Mouse (Mus musculus) thymus, postnatal 4 days (tissue): ENCODE data around the gene Moap1.

ENCODE experiments used
- DNase-seq: peaks from one replicate; pipeline ENCODE4 v3.0.0; 2021

Gene Moap1

GRCm38 (mm10) chr12:102740285-102740684, 3.2 kb downstream of the Moap1 start:
- peak; percentile 30 for DNase-seq

DNA sequence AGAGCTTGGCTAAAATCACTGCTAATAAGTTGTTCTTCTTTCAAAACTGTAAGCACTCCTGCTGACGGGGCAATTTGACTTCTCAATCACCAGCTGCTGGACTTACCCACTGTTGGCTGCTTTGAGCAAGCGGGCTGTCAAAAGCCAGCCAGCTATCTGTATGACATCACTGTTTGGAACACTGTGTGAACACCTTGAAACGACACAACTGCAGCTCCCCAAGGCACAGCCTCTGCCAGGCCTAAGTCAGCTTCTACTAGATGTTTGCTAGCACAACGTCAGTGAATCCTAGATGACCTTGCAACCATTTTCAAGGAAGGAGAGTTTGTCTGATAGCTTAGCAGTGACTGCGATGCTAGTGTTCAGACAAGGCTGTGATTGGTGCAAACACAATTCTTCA, 4.4 kb downstream of the Moap1 start:
- DNase-seq = no peak

- peak; percentile 87 for DNase-seq
These were observed 10.1 kb downstream of the Moap1 start for GRCm38 (mm10) chr12:102733381-102733780.

GRCm38 (mm10) chr12:102730798-102731619, 12.5 kb downstream of the Moap1 start:
- DNase-seq = no peak

- peak; percentile 82 for DNase-seq
These were observed 13.3 kb downstream of the Moap1 start for GRCm38 (mm10) chr12:102729855-102730797.

DNA sequence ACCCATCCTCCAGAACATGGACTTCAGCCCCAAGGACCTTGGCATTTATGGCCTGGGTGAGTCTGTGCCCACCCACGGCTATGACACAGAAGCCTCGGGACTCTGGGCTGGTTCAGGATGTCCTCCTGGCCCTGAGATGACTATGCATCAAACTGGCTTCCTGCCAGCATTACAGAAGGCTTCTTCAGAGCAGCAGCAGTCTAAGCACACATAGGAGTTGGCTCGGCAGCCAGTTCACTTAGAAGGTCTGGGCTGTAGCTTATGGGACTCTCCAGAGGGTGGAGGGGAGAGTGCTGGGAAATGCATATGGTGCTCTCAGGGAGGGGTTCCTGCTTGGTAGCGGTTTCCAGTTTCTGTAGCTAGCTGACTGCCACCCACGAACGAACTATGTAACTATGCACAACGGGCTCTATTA, 17.7 kb downstream of the Moap1 start:
- no peak for DNase-seq

DNA sequence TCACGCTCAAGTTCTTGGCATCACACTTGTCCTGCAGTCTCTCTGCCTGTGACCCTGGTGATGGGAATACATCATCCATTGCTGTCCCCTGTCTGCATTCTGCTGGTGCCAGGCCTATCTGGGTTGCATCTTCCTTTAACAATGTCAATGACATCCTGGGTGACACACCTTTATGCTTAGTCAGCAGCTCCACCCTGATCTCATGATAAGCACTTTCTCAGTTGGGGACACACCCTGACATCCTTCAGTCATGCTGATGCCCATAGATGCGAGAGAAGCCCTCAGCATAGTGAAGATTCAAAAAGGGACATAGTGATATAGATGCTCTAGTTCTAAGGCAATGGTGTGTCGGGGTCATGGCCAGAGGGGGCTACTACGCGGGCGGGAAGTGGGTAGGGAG, 18.3 kb downstream of the Moap1 start:
- DNase-seq = no peak

- DNase-seq = no peak
These were observed 19.6 kb downstream of the Moap1 start for GRCm38 (mm10) chr12:102723861-102724260.

- no peak for DNase-seq
These were observed 20.5 kb downstream of the Moap1 start for GRCm38 (mm10) chr12:102722966-102723365.

DNA sequence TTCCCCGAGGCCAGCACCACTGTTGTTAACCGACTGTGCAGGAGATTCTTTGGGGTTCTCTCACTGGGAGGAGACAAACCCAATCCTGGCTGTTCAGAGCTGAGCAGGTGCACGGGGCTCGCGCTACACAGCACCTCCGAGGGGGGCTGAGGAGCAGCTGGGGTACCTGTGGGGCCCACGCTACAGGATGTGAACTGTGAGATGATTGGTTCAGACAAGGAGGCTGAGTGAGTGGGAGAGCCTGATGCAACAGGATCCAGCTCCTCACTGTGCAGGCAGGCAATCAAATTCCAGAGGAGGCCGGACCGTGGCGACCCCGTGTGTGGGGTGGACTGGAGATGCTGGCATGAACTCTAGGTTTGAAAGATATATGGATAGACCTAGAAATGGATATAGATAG, 21.0 kb downstream of the Moap1 start:
- peak; percentile 71 for DNase-seq

GRCm38 (mm10) chr12:102719552-102720315, 23.7 kb downstream of the Moap1 start:
- DNase-seq = peak; percentile 72

GRCm38 (mm10) chr12:102714654-102715395, 28.6 kb downstream of the Moap1 start:
- DNase-seq = no peak

GRCm38 (mm10) chr12:102714116-102714515, 29.3 kb downstream of the Moap1 start:
- DNase-seq = no peak

- no peak for DNase-seq
These were observed 30.2 kb downstream of the Moap1 start for GRCm38 (mm10) chr12:102713153-102713865.

- no peak for DNase-seq
These were observed 32.5 kb downstream of the Moap1 start for GRCm38 (mm10) chr12:102710851-102711375.

DNA sequence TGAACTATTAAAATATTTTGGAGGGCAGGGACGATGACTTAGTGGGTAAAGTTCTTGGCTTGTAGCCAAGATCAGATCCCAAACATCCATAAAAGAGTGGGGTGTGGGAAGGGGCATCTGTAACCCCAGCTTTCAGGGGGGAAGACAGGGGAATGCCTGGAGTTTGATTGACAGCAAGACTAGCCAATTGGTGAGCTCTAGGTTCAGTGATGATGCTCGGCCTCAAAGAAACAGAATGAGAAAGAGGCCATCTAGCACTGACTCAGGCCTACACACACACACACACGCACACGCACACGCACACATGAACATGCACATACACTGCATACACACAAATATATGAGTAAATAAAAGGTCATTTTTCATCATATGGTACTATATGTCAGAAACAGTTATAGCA, 33.6 kb downstream of the Moap1 start:
- no peak for DNase-seq

- DNase-seq = peak; percentile 43
These were observed 35.2 kb downstream of the Moap1 start for GRCm38 (mm10) chr12:102708220-102708619.

GRCm38 (mm10) chr12:102706833-102707463, 36.5 kb downstream of the Moap1 start:
- peak; percentile 7 for DNase-seq

DNA sequence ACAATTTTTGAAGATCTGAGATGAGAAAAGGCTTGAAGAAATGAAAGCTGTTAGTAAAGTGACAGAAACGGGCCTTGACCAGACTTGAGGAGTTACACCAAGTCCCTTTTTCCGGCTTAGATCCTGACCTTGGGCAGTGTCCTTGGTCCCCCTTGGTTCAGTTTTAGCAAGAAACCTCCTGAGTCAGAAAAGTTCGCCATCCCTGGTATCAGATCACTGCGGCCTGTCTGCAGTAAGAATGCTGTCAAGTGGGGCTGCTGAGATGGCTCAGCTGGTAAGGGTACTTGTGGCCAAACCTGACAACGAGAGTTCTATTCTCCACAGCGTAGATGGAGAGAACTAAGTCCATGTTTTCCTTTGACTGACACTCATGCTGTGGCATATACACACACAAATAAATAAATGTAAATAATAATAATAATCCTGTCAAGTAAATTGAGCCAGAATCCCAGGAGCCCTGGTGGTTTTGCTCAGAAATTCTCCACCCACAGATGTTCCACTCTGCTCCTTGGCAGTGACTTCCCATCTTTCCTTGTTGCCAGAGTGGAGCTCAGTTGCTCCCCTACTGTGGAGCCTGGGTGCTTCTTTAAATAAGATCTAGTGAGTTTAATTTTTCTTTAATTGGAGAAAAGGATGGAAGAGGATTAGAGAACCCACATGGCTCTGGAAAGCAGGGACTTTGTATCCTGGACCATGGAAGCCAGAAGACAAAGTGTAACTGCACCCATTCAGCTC, 37.4 kb downstream of the Moap1 start:
- peak; percentile 13 for DNase-seq
